Mouse (Mus musculus): ENCODE data around the gene Rhof. TPM values are rescaled to one million over a fixed set of nuclear protein-coding genes. Genes with fewer than 3 reads are reported as not detected.

Rhof gene
- total RNA-seq, 2 experiments from 2014 or later = 1.4 to 1.7 TPM

Other genes starting within 250 kb of the Rhof start
- gene Kdm2b, start 142.9 kb downstream of the Rhof start, total RNA-seq (2015; ENCODE audit: low replicate concordance) = 7.5 and 13.0 TPM in 2 replicates
- gene Kdm2b, start 142.9 kb downstream of the Rhof start, total RNA-seq (2017; ENCODE audit: low replicate concordance) = 13.0 and 14.9 TPM in 2 replicates
- 5.0 and 24.3 TPM in 2 replicates for gene Orai1, start 117.6 kb downstream of the Rhof start, total RNA-seq (2015; ENCODE audit: low replicate concordance)
- gene Orai1, start 117.6 kb downstream of the Rhof start, total RNA-seq (2017; ENCODE audit: low replicate concordance) = 3.5 and 4.0 TPM in 2 replicates
- gene Morn3, start 85.7 kb downstream of the Rhof start, total RNA-seq (2015; ENCODE audit: low replicate concordance) = not detected in 2 replicates
- gene Morn3, start 85.7 kb downstream of the Rhof start, total RNA-seq (2017; ENCODE audit: low replicate concordance) = not detected in 2 replicates
- 85.5 and 100 TPM in 2 replicates for gene Tmem120b, start 64.3 kb downstream of the Rhof start, total RNA-seq (2015; ENCODE audit: low replicate concordance)
- gene Tmem120b, start 64.3 kb downstream of the Rhof start, total RNA-seq (2017; ENCODE audit: low replicate concordance) = 86.8 and 118 TPM in 2 replicates
- 29.8 and 41.8 TPM in 2 replicates for gene Setd1b, start 9.5 kb upstream of the Rhof start, total RNA-seq (2015; ENCODE audit: low replicate concordance)
- 20.2 and 23.0 TPM in 2 replicates for gene Setd1b, start 9.5 kb upstream of the Rhof start, total RNA-seq (2017; ENCODE audit: low replicate concordance)
- gene Psmd9, start 36.7 kb upstream of the Rhof start, total RNA-seq (2015; ENCODE audit: low replicate concordance) = 27.2 and 48.7 TPM in 2 replicates
- gene Psmd9, start 36.7 kb upstream of the Rhof start, total RNA-seq (2017; ENCODE audit: low replicate concordance) = 52.2 and 63.8 TPM in 2 replicates
- gene Hpd, start 50.0 kb upstream of the Rhof start, total RNA-seq (2015; ENCODE audit: low replicate concordance) = not detected in 2 replicates
- not detected in 2 replicates for gene Hpd, start 50.0 kb upstream of the Rhof start, total RNA-seq (2017; ENCODE audit: low replicate concordance)
- gene Wdr66, start 119.4 kb upstream of the Rhof start, total RNA-seq (2015; ENCODE audit: low replicate concordance) = 0.36 and 1.7 TPM in 2 replicates
- gene Wdr66, start 119.4 kb upstream of the Rhof start, total RNA-seq (2017; ENCODE audit: low replicate concordance) = 0.51 TPM in 1 of 2 replicates, not detected in the other
- gene Bcl7a, start 211.1 kb upstream of the Rhof start, total RNA-seq (2015; ENCODE audit: low replicate concordance) = 15.1 and 18.0 TPM in 2 replicates
- 8.7 and 11.3 TPM in 2 replicates for gene Bcl7a, start 211.1 kb upstream of the Rhof start, total RNA-seq (2017; ENCODE audit: low replicate concordance)

Data from erythroid progenitor cell, adult 5-6 weeks (primary cell).